In genomic region chr16:91262467-91263220, GRCm38 (mm10) we compare ENCODE assay signal across 14 mouse cellular contexts. TPM values are rescaled to one million over a fixed set of nuclear protein-coding genes. Genes with fewer than 3 reads are reported as not detected.
DNase-seq lines count a peak whose midpoint lies in the region; ATAC-seq lines count a peak whose summit lies in the region.
"Had no signal": no experiment of that assay in that cellular context is flagged by ENCODE, and none has a peak within 500 bp of the region (broad histone marks: within the 10 kb centered on the region; RNA-seq: fewer than 3 reads in every experiment).

No protein-coding gene starts in this region.

- no peaks in the 10 kb centered on the region for H3K9me3 ChIP-seq in hindbrain, embryonic 15.5 days
- no peaks in the 10 kb centered on the region for H3K9me3 ChIP-seq in hindbrain, embryonic 12.5 days (replicated peaks)
- no peaks in the 10 kb centered on the region for H3K9me3 ChIP-seq in neural tube, embryonic 14.5 days (ENCODE audit: control insufficient read depth, low read length)
- H3K9me3 ChIP-seq in intestine, embryonic 15.5 days: no peaks in the 10 kb centered on the region
- H3K9me3 ChIP-seq: embryonic facial prominence, embryonic 15.5 days had no signal

- ATAC-seq in hindbrain, embryonic 15.5 days (ENCODE audit: low FRiP score, low read depth): peak; percentile 79
- no peak for ATAC-seq in hindbrain, embryonic 12.5 days (ENCODE audit: low FRiP score)
- ATAC-seq in neural tube, embryonic 14.5 days (ENCODE audit: low read depth): peak; percentile 58; the same call in 1 of the 2 replicates
- ATAC-seq in intestine, embryonic 15.5 days: no peak
- ATAC-seq: activated CD4-positive, CD25-positive, alpha-beta regulatory T cell, adult 4 months had no signal

- H3K27ac ChIP-seq in hindbrain, embryonic 15.5 days (replicated peaks): peak overlapping the region; percentile 60
- no peak overlapping the region for H3K27ac ChIP-seq in hindbrain, embryonic 12.5 days
- no peak overlapping the region for H3K27ac ChIP-seq in neural tube, embryonic 14.5 days (ENCODE audit: low read depth, low read length)
- H3K27ac ChIP-seq in intestine, embryonic 15.5 days: no peak overlapping the region
- H3K27ac ChIP-seq: embryonic facial prominence, embryonic 15.5 days had no signal

- no peaks in the 10 kb centered on the region for H3K36me3 ChIP-seq in hindbrain, embryonic 15.5 days
- no peaks in the 10 kb centered on the region for H3K36me3 ChIP-seq in hindbrain, embryonic 12.5 days
- no peaks in the 10 kb centered on the region for H3K36me3 ChIP-seq in neural tube, embryonic 14.5 days (ENCODE audit: control insufficient read depth, insufficient read depth, low read length)
- H3K36me3 ChIP-seq in intestine, embryonic 15.5 days: no peaks in the 10 kb centered on the region
- H3K36me3 ChIP-seq: embryonic facial prominence, embryonic 15.5 days had no signal

- H3K4me1 ChIP-seq in hindbrain, embryonic 15.5 days (replicated peaks): no peaks in the 10 kb centered on the region
- H3K4me1 ChIP-seq in hindbrain, embryonic 12.5 days: 0 out of 2 replicates have a peak, but pooled peaks cover 5% of the 10 kb centered on the region
- no peaks in the 10 kb centered on the region for H3K4me1 ChIP-seq in neural tube, embryonic 14.5 days (ENCODE audit: control insufficient read depth, insufficient read depth, low read length)
- H3K4me1 ChIP-seq in intestine, embryonic 15.5 days (replicated peaks): no peaks in the 10 kb centered on the region

- no peak overlapping the region for H3K9ac ChIP-seq in hindbrain, embryonic 15.5 days
- H3K9ac ChIP-seq in hindbrain, embryonic 12.5 days: no peak overlapping the region
- H3K9ac ChIP-seq in neural tube, embryonic 14.5 days (replicated peaks; ENCODE audit: low read depth, low read length): no peak overlapping the region
- H3K9ac ChIP-seq in intestine, embryonic 15.5 days: no peak overlapping the region
- H3K9ac ChIP-seq: embryonic facial prominence, embryonic 15.5 days had no signal

- 35% methylated on average over 12 of the region's 12 CpGs for WGBS in hindbrain, embryonic 15.5 days
- WGBS in hindbrain, embryonic 12.5 days: 35% methylated on average over 12 of the region's 12 CpGs
- WGBS in neural tube, embryonic 14.5 days: 29% methylated on average over 12 of the region's 12 CpGs
- WGBS in intestine, embryonic 15.5 days: 42% methylated on average over 12 of the region's 12 CpGs

- peaks cover 93% of the 10 kb centered on the region for H3K27me3 ChIP-seq in hindbrain, embryonic 15.5 days
- peaks cover 100% of the 10 kb centered on the region for H3K27me3 ChIP-seq in hindbrain, embryonic 12.5 days
- H3K27me3 ChIP-seq in neural tube, embryonic 14.5 days (ENCODE audit: control insufficient read depth, insufficient read depth, low read length): peaks cover 45% of the 10 kb centered on the region
- H3K27me3 ChIP-seq in intestine, embryonic 15.5 days (replicated peaks): peaks cover 45% of the 10 kb centered on the region

- no peak overlapping the region for H3K4me2 ChIP-seq in hindbrain, embryonic 15.5 days
- H3K4me2 ChIP-seq in hindbrain, embryonic 12.5 days (replicated peaks): no peak overlapping the region
- no peak overlapping the region for H3K4me2 ChIP-seq in neural tube, embryonic 14.5 days (ENCODE audit: low read depth, low read length)
- no peak overlapping the region for H3K4me2 ChIP-seq in intestine, embryonic 15.5 days (replicated peaks)
- H3K4me2 ChIP-seq: embryonic facial prominence, embryonic 15.5 days had no signal

- peak; percentile 64 for DNase-seq in brain, adult 2 months (ENCODE audit: low read depth, low spot score)
- DNase-seq in frontal cortex, postnatal 14 days (ENCODE audit: low spot score in 2 of 2): peak; percentile 17 to 35
- no peak for DNase-seq in embryo, embryonic 10.5 days (ENCODE audit: low spot score)
- DNase-seq: gastrocnemius, postnatal 36 days; heart, postnatal 10 days; kidney, adult 9 months; lung, adult 2 months had no signal

- H3K4me3 ChIP-seq in hindbrain, embryonic 15.5 days: no peak overlapping the region
- H3K4me3 ChIP-seq in hindbrain, embryonic 12.5 days: no peak overlapping the region
- no peak overlapping the region for H3K4me3 ChIP-seq in neural tube, embryonic 14.5 days (ENCODE audit: low read depth, low read length)
- H3K4me3 ChIP-seq in intestine, embryonic 15.5 days (replicated peaks): no peak overlapping the region
- H3K4me3 ChIP-seq: embryonic facial prominence, embryonic 15.5 days had no signal

RNA-seq across cellular contexts. Expression of gene Olig1, which starts 6.9 kb away (rescaled TPM):
- 121 and 136 TPM in 2 replicates for polyA plus RNA-seq in hindbrain, embryonic 15.5 days (2015; fragmentation: Nextera tagmentation; extraction: Ambion mirVana)
- polyA plus RNA-seq in hindbrain, embryonic 12.5 days (2016; fragmentation: Nextera tagmentation; extraction: Ambion mirVana): 2.7 and 5.2 TPM in 2 replicates
- 49.3 and 62.2 TPM in 2 replicates for polyA plus RNA-seq in neural tube, embryonic 14.5 days (2014; fragmentation: Nextera tagmentation; extraction: Ambion mirVana)
- 0.13 TPM in 1 of 2 replicates, not detected in the other for polyA plus RNA-seq in intestine, embryonic 15.5 days (2015; fragmentation: Nextera tagmentation; extraction: Ambion mirVana)
- polyA plus RNA-seq: activated CD4-positive, CD25-positive, alpha-beta regulatory T cell, adult 4 months; limb, embryonic 11.5 days had no signal

RNA-seq across cellular contexts. Expression of gene Olig2, which starts 37.4 kb away (rescaled TPM):
- 15.6 and 16.2 TPM in 2 replicates for polyA plus RNA-seq in hindbrain, embryonic 15.5 days (2015; fragmentation: Nextera tagmentation; extraction: Ambion mirVana)
- polyA plus RNA-seq in hindbrain, embryonic 12.5 days (2016; fragmentation: Nextera tagmentation; extraction: Ambion mirVana): 2.8 and 3.4 TPM in 2 replicates
- polyA plus RNA-seq in neural tube, embryonic 14.5 days (2014; fragmentation: Nextera tagmentation; extraction: Ambion mirVana): 6.5 and 8.3 TPM in 2 replicates
- polyA plus RNA-seq in intestine, embryonic 15.5 days (2015; fragmentation: Nextera tagmentation; extraction: Ambion mirVana): not detected in 2 replicates
- polyA plus RNA-seq: activated CD4-positive, CD25-positive, alpha-beta regulatory T cell, adult 4 months; limb, embryonic 11.5 days; lung, adult 2 months had no signal

Comparison
In these comparisons a context has a peak if more than half of its experiments do, and no peak if none do; other contexts are left out.
1. ATAC-seq: peak in hindbrain, embryonic 15.5 days (single experiment) and neural tube, embryonic 14.5 days (single experiment); none in hindbrain, embryonic 12.5 days (single experiment) and intestine, embryonic 15.5 days (single experiment).